Mouse (Mus musculus) duodenum, adult 2 months (tissue): Measurements from ENCODE around the gene Vkorc1. TPM values are rescaled to one million over a fixed set of nuclear protein-coding genes. Genes with fewer than 3 reads are reported as not detected.

ENCODE experiments used
- polyA plus RNA-seq: library from polyadenylated mRNA; depleted of rRNA; stranded (reverse); fragments of >200 nt; gene quantifications from 2 replicates; pipeline ENCODE4 v1.2.3, GENCODE M21; 2012; ENCODE audit warnings: low replicate concordance; rRNA removed

Vkorc1 gene
- 81.2 and 108 TPM in 2 replicates for polyA plus RNA-seq

GRCm38 (mm10) chr7:127895442-127895841 is at the start of gene Vkorc1, which contains the start of gene Gm21974:
Gene Vkorc1 (minus strand): TSS chr7:127895617.
Gene Gm21974 (minus strand): TSS chr7:127895454.

GRCm38 (mm10) chr7:127929923-127930322 is 34.5 kb upstream of the Vkorc1 start, which contains the start of gene Prss8:
Gene Prss8 (minus strand): TSS chr7:127930104.

GRCm38 (mm10) chr7:127912190-127912871 is 16.9 kb upstream of the Vkorc1 start, which contains the start of gene Kat8:
Gene Kat8 (plus strand): TSS chr7:127912516.

GRCm38 (mm10) chr7:127903971-127904796 is 8.8 kb upstream of the Vkorc1 start, which contains the start of gene Bckdk:
Gene Bckdk (plus strand): TSS chr7:127904082.

GRCm38 (mm10) chr7:127890798-127891197 is 4.6 kb downstream of the Vkorc1 start, which contains the start of gene Prss53:
Gene Prss53 (minus strand): TSS chr7:127890970.

GRCm38 (mm10) chr7:127876467-127877348 is 18.7 kb downstream of the Vkorc1 start, which contains the start of gene Zfp668:
Gene Zfp668 (minus strand): TSS chr7:127876828.

GRCm38 (mm10) chr7:127876041-127876466 is 19.4 kb downstream of the Vkorc1 start, which contains the start of gene Zfp646:
Gene Zfp646 (plus strand): TSS chr7:127876221.

Other genes with a start within 250 kb of the Vkorc1 start
- 30.7 and 46.2 TPM in 2 replicates for gene Bcl7c, start 186.7 kb downstream of the Vkorc1 start, polyA plus RNA-seq
- 18.0 and 22.0 TPM in 2 replicates for gene Ctf1, start 182.9 kb downstream of the Vkorc1 start, polyA plus RNA-seq
- gene Ctf2, start 163.5 kb downstream of the Vkorc1 start, polyA plus RNA-seq: not detected in 2 replicates
- gene Fbxl19, start 151.1 kb downstream of the Vkorc1 start, polyA plus RNA-seq: 51.0 and 74.6 TPM in 2 replicates
- 23.5 and 26.0 TPM in 2 replicates for gene Orai3, start 125.8 kb downstream of the Vkorc1 start, polyA plus RNA-seq
- gene Setd1a, start 118.9 kb downstream of the Vkorc1 start, polyA plus RNA-seq: 6.8 and 8.0 TPM in 2 replicates
- gene Gm49388, start 110.0 kb downstream of the Vkorc1 start, polyA plus RNA-seq: not detected in 2 replicates
- gene Hsd3b7, start 95.0 kb downstream of the Vkorc1 start, polyA plus RNA-seq: 39.8 and 42.6 TPM in 2 replicates
- gene Stx4a, start 71.3 kb downstream of the Vkorc1 start, polyA plus RNA-seq: 40.2 and 59.7 TPM in 2 replicates
- gene Stx1b, start 71.1 kb downstream of the Vkorc1 start, polyA plus RNA-seq: 2.0 and 3.3 TPM in 2 replicates
- 9.2 and 11.9 TPM in 2 replicates for gene Zfp646, start 19.4 kb downstream of the Vkorc1 start, polyA plus RNA-seq
- 5.1 and 6.8 TPM in 2 replicates for gene Zfp668, start 18.8 kb downstream of the Vkorc1 start, polyA plus RNA-seq
- 1.5 and 1.8 TPM in 2 replicates for gene Prss53, start 4.6 kb downstream of the Vkorc1 start, polyA plus RNA-seq
- 0.49 TPM in 1 of 2 replicates, not detected in the other for gene Gm21974, start 163 bp downstream of the Vkorc1 start, polyA plus RNA-seq
- gene Bckdk, start 8.5 kb upstream of the Vkorc1 start, polyA plus RNA-seq: 81.7 and 85.2 TPM in 2 replicates
- gene Kat8, start 16.9 kb upstream of the Vkorc1 start, polyA plus RNA-seq: 6.3 and 8.2 TPM in 2 replicates
- gene Prss8, start 34.5 kb upstream of the Vkorc1 start, polyA plus RNA-seq: 33.6 and 89.6 TPM in 2 replicates
- gene Prss36, start 51.1 kb upstream of the Vkorc1 start, polyA plus RNA-seq: 4.5 and 5.9 TPM in 2 replicates
- 92.7 and 112 TPM in 2 replicates for gene Fus, start 71.8 kb upstream of the Vkorc1 start, polyA plus RNA-seq
- 473 and 516 TPM in 2 replicates for gene Pycard, start 98.2 kb upstream of the Vkorc1 start, polyA plus RNA-seq
- 7.3 and 7.8 TPM in 2 replicates for gene Trim72, start 108.3 kb upstream of the Vkorc1 start, polyA plus RNA-seq
- gene Itgam, start 167.0 kb upstream of the Vkorc1 start, polyA plus RNA-seq: 2.8 TPM in 2 replicates
- gene Gm49368, start 167.1 kb upstream of the Vkorc1 start, polyA plus RNA-seq: 0.04 TPM in 1 of 2 replicates, not detected in the other
- 2.2 and 5.2 TPM in 2 replicates for gene Itgax, start 233.9 kb upstream of the Vkorc1 start, polyA plus RNA-seq